Mouse (Mus musculus) mouse trophoblast stem cell (cell line): Measurements from ENCODE around the gene Tnpo1.
"Not testable (repeated sequence)": the region's sequence is repeated elsewhere in the genome, so short reads cannot be mapped to it uniquely, and the experiment has no call there.

ENCODE experiments used
- in situ Hi-C, 2 experiments: fragments of 300-500 bp; cut with MseI, MboI; formaldehyde crosslinking; loops; 2 replicates in 1 of 2; 3 replicates in 1 of 2; pipeline ENCODE4 v1.15.1; 2025

Tnpo1 gene

DNA sequence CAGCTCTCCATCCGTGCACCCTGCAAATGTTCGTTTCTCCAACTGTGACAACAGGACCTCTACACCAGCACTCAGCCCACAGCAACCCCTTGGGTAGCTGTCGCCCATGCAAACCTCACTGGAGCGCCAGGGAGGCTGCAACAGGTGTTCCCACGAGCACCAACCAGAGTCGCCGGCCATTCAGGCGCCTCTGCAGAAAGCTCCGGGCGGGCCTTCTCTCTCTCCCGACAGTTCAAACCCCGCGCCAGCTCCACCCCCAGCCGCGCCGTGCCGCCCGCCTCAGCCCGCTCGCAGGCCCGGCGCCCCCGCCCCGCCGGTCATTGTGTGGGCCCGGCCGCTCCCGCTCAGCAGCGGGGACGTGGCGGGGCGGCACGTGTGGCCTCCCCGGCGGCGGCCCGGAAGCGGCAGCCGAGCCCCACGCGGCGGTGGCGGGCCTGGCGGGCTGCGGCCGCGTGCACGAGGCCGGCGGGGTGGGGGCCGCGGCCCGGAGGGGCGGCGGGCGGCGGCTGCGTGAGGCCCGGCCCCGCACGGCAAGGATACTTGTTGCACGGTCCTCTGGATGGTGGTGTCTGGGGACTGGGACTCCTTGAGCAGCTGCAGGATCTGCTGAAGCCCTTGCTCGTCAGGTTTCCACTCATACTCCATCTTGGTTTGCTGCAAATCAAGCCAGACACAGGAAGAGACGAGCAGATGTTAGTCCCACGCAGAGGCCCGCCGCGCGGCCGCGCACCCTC, 35.9 kb downstream of the Tnpo1 start:
- in situ Hi-C loops, result no loop called here

- in situ Hi-C loops, result no loop called here
Observed at GRCm38 (mm10) chr13:98889211-98889610, 37.0 kb downstream of the Tnpo1 start.

DNA sequence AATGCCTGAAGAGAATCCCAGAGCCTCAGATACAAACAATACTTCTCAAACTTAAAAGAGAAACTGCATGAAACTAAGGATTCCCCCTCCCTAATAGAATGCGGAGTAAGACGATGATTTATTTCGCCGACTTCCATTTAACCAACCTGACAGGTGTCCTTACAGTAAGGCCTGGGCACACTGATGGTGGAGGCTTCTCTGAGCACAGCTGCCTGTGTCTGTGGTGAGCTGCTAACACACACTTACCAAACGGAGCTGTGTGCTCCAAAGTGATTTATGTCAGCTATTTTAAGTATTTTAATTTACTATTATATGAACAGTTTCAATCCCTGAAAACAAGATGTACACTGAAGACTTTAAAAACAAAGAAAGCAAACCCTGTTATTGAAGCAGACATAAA, 42.4 kb downstream of the Tnpo1 start:
- in situ Hi-C loops, result no loop called here

GRCm38 (mm10) chr13:98881991-98882390, 44.2 kb downstream of the Tnpo1 start:
- in situ Hi-C loops, result no loop called here

DNA sequence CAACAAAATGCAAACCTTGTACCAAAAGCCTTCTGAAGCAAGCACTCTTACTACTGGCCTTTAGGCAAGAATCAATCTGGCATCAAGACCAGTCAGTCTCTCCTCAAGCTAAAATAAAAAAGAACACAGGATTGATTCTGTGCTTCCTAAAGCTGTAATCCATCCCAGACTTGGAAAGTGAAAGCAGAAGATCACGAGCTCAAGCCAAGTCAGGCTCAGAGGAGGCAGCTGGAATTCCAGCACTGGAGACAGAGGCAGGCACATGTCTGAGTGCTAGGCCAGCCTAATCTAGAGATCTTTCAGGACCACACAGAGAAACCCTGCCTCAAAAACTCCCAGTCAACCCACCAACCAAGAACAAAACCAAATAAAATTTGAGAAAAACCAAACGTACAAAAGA, 45.8 kb downstream of the Tnpo1 start:
- in situ Hi-C loops, result no loop called here

GRCm38 (mm10) chr13:98879422-98879821, 46.8 kb downstream of the Tnpo1 start:
- in situ Hi-C loops, result no loop called here

DNA sequence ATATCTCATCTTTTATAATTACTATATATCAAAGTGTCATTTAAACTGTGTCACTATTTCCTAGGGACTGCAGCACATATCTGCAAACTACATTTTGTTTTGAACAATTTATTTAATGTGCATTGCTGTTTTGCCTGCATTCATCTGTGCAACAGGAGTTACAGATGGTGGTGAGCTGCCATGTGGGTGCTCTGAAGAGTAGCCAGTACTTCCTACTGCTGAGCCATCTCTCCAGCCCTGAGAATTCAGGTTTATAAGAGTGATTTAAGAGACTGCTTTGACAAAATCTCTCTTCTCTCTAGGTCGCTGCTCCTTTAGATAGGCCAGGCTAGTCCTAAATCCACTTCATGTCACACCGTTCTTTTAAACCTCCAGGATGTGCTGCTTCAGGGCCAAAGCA, 49.0 kb downstream of the Tnpo1 start:
- in situ Hi-C loops, result no loop called here

- in situ Hi-C loops, result no loop called here
Observed at GRCm38 (mm10) chr13:98874727-98875126, 51.5 kb downstream of the Tnpo1 start.

- in situ Hi-C loops, result no loop called here
Observed at GRCm38 (mm10) chr13:98872273-98872847, 53.8 kb downstream of the Tnpo1 start.

DNA sequence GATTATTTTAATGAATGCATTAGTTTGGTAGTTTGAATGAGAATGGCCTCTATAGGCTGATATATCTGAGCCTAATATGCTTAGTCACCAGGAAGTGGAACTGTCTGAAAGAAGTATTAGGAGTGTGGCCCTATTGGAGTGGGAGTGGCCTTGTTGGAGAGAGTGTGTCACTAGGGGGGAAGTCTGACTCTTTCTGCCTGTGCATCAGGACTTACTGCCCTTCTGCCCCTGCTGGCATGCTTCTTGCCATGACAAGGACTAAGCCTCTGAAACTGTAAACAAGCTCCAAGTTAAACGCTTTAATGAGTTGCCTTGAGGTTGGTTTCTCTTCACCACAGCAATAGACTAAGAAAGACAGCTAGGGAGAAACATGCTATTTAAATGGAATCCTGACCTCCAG, 54.9 kb downstream of the Tnpo1 start:
- in situ Hi-C loops, result no loop called here

GRCm38 (mm10) chr13:98868236-98868923, 57.8 kb downstream of the Tnpo1 start:
- in situ Hi-C loops, result no loop called here

DNA sequence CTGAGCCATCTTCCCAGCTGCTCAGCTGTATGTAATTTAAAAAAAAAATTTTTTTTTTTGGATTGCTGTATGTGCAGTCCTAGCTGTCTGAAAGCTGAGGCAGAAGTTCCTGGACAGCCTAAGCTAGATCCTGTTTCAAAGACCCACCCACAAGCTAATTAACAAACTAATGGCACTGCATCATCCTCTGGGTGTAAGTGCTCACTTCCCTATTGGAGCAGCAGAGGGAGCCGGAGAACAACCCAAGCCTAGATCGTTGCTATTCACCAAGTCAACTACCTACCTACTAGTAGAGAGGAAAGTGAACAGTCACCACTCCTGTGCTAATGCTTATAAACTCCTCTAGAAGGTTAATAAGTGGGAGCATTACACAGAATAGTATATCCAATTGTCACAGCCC, 58.4 kb downstream of the Tnpo1 start:
- in situ Hi-C loops, result no loop called here

DNA sequence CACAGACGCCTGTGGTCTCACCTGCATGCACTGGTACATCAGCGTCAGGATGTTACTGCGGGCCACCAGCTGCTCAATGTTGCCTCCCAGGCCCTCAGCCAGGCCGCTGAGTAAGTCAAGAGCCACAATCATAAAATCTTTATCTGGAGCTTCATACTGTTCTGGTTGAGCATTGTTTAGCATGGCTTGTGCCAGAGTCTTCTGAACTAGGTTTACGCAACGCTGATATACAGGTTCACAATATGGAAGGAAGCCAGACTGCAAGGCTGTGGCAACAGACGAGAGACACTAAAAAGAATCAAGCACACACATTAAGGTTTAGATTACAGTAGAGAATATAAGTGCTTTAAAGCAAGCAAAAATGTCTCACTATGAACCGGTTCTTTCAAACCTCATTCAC, 70.9 kb downstream of the Tnpo1 start:
- in situ Hi-C loops, result no loop called here

GRCm38 (mm10) chr13:98845794-98846193, 80.4 kb downstream of the Tnpo1 start:
- in situ Hi-C loops, result no loop called here

- in situ Hi-C loops, result no loop called here
Observed at GRCm38 (mm10) chr13:98836423-98837088, 89.6 kb downstream of the Tnpo1 start.

DNA sequence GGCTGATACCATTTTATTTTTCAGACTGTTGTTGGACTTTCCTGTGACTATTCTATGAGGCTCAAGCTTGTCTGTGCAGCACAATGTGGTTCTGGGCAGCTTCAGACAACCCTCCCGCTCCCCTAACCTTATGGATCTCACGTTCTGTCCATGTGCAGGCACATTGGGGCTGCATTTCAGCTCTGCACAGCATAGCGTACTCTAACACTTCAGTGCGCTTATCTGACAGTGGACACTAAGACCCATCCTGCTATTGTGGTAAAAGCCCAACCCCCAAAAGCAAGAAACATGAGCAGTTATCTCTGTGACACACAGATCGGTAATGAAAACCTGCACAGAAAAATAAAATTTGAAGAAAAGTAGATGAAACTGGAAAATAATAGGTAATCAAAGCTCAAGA, 90.4 kb downstream of the Tnpo1 start:
- in situ Hi-C loops, result no loop called here

GRCm38 (mm10) chr13:98834723-98835122, 91.5 kb downstream of the Tnpo1 start:
- in situ Hi-C loops, result no loop called here

DNA sequence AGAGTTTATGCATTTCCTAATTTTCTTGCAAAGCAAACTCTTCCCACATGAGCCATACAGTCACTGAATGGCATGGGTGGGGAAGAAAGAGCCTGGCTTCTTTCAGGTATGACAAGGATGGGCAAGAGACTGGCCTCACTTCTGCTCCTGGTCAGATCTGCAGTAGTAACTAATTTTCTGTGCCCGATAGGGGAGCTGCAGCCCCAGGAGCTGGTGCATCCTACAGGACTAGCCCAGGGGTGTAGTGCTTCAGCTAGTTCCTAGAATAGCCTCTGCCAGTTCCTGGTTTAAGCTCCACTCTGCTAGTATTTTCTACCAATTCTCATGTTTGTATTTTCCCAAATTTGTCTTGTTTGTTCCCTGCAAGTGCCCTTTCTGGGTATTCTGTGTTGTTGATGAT, 92.0 kb downstream of the Tnpo1 start:
- in situ Hi-C loops, result no loop called here

DNA sequence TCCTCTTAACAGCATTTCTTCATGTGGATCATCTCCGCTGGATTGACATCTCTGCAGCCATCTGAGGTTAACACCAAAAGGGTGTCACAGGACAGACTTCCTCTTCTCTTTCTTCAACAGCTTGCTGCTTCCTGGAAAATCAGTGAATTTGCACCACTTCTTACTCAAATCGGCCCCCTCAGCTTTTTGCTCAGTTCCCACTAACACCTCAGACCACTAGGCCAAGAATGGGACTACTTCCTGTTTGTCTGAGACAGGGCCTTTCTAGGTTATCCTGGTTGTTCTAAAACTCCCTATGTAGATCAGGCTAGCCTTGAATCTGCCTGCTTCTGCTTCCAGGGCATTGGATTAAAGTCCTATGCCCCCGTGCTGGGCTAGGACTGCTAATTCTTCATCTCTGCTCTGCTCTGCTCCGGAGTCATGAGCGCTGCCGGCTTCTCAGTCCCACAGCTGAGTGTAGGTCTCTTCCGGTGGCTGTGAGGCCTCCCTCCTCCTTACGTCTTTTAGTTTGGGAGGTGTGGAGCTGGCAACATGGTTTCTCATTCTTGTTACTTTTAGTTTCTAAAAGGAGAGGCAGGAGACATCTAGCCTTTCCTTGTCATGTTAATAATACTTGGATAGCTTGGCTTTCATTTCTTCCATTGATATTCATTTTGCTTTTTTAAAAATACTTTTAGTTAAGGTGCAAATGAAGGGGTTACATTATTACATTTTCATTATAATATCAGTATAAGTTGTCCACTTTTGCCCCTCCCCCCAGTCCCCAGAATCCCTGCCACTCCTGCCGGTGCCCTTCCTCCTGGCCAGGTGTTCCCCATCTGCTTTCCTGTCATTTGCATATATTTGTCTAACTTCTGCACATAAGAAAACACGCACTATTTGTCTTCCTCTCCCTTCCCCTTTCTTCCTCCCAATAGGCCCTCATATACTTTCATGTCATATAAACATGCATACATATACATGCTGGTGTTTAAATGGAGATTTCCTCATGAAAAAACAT, 93.4 kb downstream of the Tnpo1 start:
- in situ Hi-C loops, result no loop called here

- in situ Hi-C loops, result not testable (repeated sequence)
Observed at GRCm38 (mm10) chr13:98829026-98829425, 97.2 kb downstream of the Tnpo1 start.

DNA sequence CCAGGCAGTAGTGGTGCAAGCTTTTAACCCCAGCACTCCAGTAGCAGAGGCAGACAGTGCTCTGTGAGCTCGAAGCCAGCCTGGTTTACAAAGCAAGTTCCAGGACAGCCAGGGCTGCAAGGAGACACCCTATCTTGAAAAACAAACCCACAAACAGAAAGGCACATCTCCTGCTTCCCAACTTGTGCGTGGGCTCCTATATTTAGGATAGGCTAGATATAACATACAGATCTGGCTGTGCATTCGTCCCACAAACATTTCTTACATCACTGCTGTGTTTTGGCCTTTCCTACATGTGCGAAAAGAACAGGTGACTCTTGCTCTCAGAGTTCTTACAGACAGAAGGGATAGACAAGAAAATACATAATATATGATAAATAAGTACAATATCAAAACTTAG, 100.6 kb downstream of the Tnpo1 start:
- in situ Hi-C loops, result no loop called here
